Mouse (Mus musculus) intestine, postnatal 0 days (tissue): Measurements from ENCODE around the gene Scgb3a1. TPM values are rescaled to one million over a fixed set of nuclear protein-coding genes. Genes with fewer than 3 reads are reported as not detected.

ENCODE experiments used
- ATAC-seq: fragments of 200-750 bp; cut with Nextera tagmentation; 2 replicates; pipeline ENCODE4 v1.8.0; 2017; ENCODE audit warnings: mild to moderate bottlenecking, moderate TSS enrichment, moderate library complexity
- H3K27ac ChIP-seq: fragments of 300-500 bp; sonication (generic); 2 replicates; pipeline ENCODE4 v1.5.1; 2014; ENCODE audit warnings: mild to moderate bottlenecking, low read depth, low read length, moderate library complexity
- H3K27me3 ChIP-seq: fragments of 300-500 bp; sonication (generic); replicated peaks from 2 replicates; pipeline ENCODE4 v1.6.1; 2014; ENCODE audit warnings: low read length, mixed read lengths; ENCODE audit not compliant: control insufficient read depth, insufficient read depth
- H3K36me3 ChIP-seq: fragments of 300-500 bp; sonication (generic); 2 replicates; pipeline ENCODE4 v1.6.1; 2014; ENCODE audit warnings: mild to moderate bottlenecking, moderate library complexity; ENCODE audit not compliant: control insufficient read depth, insufficient read depth
- H3K4me1 ChIP-seq: fragments of 300-500 bp; sonication (generic); replicated peaks from 2 replicates; pipeline ENCODE4 v1.6.1; 2014; ENCODE audit warnings: antibody characterized with exemption, low read length, mixed read lengths; ENCODE audit not compliant: control insufficient read depth, insufficient read depth
- H3K4me2 ChIP-seq: fragments of 300-500 bp; sonication (generic); replicated peaks from 2 replicates; pipeline ENCODE4 v1.6.1; 2014; ENCODE audit warnings: low read depth, mild to moderate bottlenecking, moderate library complexity
- H3K4me3 ChIP-seq: fragments of 300-500 bp; sonication (generic); 2 replicates; pipeline ENCODE4 v1.5.1; 2014; ENCODE audit warnings: low read depth, low read length
- H3K9ac ChIP-seq: fragments of 300-500 bp; sonication (generic); 2 replicates; pipeline ENCODE4 v1.6.1; 2014; ENCODE audit warnings: mild to moderate bottlenecking, low read depth, low read length
- H3K9me3 ChIP-seq: fragments of 300-500 bp; sonication (generic); 2 replicates; pipeline ENCODE4 v1.6.1; 2016; ENCODE audit warnings: mixed run types; ENCODE audit not compliant: control insufficient read depth
- CTCF ChIP-seq: sonication (generic); IDR thresholded peaks from 2 replicates; pipeline ENCODE4 v1.5.1; 2016; ENCODE audit warnings: low read depth, mild to moderate bottlenecking, control low read depth, antibody characterized with exemption, moderate library complexity
- WGBS: fragments of 180-500 bp; shearing (Covaris S2); extraction: QIAGEN DNeasy Blood & Tissue Kit; methylation state at CpG from one replicate; pipeline ENCODE4 v1.1.7; 2014; 5-methylcytosine and 5-hydroxymethylcytosine counted together
- polyA plus RNA-seq: library from polyadenylated mRNA; unstranded; fragments of >200 nt; fragmentation: Nextera tagmentation; extraction: Ambion mirVana; gene quantifications from 2 replicates; pipeline ENCODE4 v1.2.1, GENCODE M21; 2015

Gene Scgb3a1
- polyA plus RNA-seq, 1 experiment from 2014 or later = 3.2 TPM

DNA sequence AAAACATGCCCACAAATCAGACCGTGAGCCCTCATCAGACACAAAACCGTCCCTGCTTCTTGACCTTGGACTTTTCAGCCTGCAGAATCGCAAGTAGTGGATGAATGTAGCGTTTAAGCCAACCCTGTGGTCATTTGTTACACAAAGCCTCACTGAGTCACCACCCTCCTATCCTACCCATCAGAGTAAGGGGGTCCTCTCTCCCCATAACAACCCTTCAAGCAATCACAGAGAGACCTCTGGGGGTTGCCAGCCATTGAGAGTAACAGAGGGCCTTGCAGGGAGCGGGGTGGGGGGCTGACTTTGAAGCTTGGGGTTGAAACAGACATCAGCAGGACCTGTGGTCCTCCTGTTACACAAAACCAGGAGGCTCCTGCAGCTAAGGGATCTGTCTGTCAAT, 8.8 kb upstream of the Scgb3a1 start:
- no peak for TF ChIP-seq CTCF
- no peak overlapping the region for H3K4me3 ChIP-seq
- H3K27ac ChIP-seq = no peak overlapping the region
- H3K4me1 ChIP-seq = no peaks in the 10 kb centered on the region
- no peaks in the 10 kb centered on the region for H3K27me3 ChIP-seq
- ATAC-seq = no peak
- WGBS = 86% methylated on average over 5 of the region's 5 CpGs
- H3K9me3 ChIP-seq = 0 out of 2 replicates have a peak, but pooled peaks cover 4% of the 10 kb centered on the region
- H3K9ac ChIP-seq = no peak overlapping the region
- no peak overlapping the region for H3K4me2 ChIP-seq
- no peaks in the 10 kb centered on the region for H3K36me3 ChIP-seq

DNA sequence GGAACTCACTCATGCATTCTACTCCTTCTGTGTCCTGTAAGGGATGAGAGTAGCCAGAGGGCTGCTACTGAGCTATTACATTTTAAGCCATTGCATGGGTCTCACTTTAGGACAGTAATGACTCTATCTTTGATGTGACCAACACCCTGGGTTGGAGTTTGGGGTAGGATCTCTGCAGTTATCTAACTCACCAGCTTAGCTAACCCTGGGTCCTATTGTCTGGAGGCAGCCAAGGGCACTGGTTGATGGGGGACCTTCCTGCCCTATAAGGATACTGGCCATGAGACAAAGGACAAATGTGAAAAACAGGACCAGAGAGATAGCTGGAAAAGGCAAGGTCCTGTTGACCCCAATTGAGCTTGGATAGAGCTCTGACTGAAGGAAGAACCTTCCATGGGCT, 7.9 kb upstream of the Scgb3a1 start:
- Histone ChIP-seq H3K4me3 (no peak overlapping the region), H3K36me3 (no peaks in the 10 kb centered on the region), H3K9me3 (0 out of 2 replicates have a peak, but pooled peaks cover 4% of the 10 kb centered on the region), H3K9ac (no peak overlapping the region), H3K27ac (no peak overlapping the region), H3K4me1 (no peaks in the 10 kb centered on the region), H3K27me3 (no peaks in the 10 kb centered on the region), H3K4me2 (no peak overlapping the region)
- no peak for ATAC-seq
- no peak for TF ChIP-seq CTCF

DNA sequence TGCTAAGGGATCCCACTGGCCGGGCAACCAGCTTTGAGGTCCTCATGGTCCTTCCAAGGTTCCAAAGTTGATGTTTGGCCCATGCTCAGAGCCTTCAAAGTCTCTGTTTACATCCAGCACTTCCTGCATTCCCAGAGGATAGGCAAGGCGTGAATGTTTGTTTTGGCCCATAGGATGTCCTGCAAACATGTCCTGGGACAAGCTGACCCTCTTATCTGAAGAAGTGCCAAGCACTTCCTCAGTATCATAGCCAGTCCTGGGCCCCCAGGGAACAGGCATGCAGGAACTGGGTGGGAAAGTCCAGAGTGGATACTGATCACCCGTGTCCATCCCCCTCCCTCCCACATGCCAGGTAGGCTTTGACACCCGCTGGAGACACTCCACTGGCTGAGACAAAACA, 5.3 kb upstream of the Scgb3a1 start:
- 0 out of 2 replicates have a peak, but pooled peaks cover 4% of the 10 kb centered on the region for H3K9me3 ChIP-seq
- no peak overlapping the region for H3K4me2 ChIP-seq
- no peaks in the 10 kb centered on the region for H3K36me3 ChIP-seq
- no peaks in the 10 kb centered on the region for H3K27me3 ChIP-seq
- 62% methylated on average over 4 of the region's 4 CpGs for WGBS
- ATAC-seq = no peak
- no peak overlapping the region for H3K9ac ChIP-seq
- 0 out of 2 replicates have a peak, but pooled peaks cover 3% of the 10 kb centered on the region for H3K4me1 ChIP-seq
- H3K4me3 ChIP-seq = no peak overlapping the region
- no peak overlapping the region for H3K27ac ChIP-seq
- TF ChIP-seq CTCF = no peak

DNA sequence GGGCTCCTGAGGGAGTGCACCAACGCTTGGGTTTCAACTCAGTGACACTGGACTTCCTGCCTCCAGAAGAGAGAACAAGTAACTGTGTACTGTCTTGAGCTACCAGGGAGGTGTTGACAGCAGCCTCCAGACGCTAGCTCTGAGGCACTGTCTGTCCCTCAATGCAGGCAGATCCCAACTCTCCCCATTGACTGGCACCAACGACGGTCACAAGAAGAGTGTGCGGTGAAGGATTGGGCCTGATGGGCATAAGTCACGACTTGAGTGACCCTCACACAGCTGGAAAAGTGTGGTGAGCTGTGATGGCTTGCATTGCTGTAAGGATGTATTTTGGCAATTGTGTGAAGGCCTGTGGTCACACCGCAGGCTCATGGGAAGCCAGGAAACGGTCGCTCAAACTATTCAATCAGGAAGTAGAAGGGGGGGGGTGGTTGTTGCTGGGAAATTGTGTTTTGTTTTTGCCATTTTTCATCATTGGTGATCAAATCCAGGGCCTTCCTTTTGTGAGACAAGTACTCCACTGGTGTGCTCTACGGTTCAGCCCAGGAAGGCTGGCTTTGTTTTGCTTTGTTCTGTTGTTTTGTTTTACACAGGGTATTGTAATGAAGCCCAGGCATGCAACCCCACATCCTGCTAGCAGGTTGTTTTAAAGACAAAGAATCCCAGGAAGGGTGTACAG, 4.5 kb upstream of the Scgb3a1 start:
- Histone ChIP-seq H3K36me3 (no peaks in the 10 kb centered on the region), H3K27me3 (no peaks in the 10 kb centered on the region), H3K27ac (no peak overlapping the region), H3K4me3 (no peak overlapping the region), H3K9me3 (0 out of 2 replicates have a peak, but pooled peaks cover 4% of the 10 kb centered on the region), H3K4me1 (0 out of 2 replicates have a peak, but pooled peaks cover 5% of the 10 kb centered on the region), H3K4me2 (no peak overlapping the region), H3K9ac (no peak overlapping the region)
- TF ChIP-seq CTCF = no peak
- ATAC-seq = no peak
- WGBS = 71% methylated on average over 10 of the region's 10 CpGs

DNA sequence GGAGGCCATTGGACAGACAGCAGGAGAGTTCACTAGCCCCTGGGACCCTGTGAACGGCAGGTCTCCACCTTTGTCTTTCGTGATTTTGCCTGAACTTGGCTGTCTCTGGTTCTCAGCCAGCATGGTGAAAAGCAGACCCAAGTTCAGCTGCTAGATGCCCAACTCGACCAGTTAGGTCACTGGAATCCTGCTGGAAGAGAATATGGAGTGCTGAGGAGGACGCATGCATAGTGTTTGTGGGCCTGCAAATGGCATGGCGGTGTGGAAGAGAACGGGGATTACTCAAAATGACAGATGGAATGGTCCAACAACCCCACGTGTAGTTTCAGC, 4.0 kb upstream of the Scgb3a1 start:
- no peak overlapping the region for H3K9ac ChIP-seq
- H3K36me3 ChIP-seq = no peaks in the 10 kb centered on the region
- no peak for TF ChIP-seq CTCF
- H3K27me3 ChIP-seq = no peaks in the 10 kb centered on the region
- no peak for ATAC-seq
- H3K4me2 ChIP-seq = no peak overlapping the region
- H3K9me3 ChIP-seq = no peaks in the 10 kb centered on the region
- 73% methylated on average over 7 of the region's 7 CpGs for WGBS
- no peak overlapping the region for H3K4me3 ChIP-seq
- no peak overlapping the region for H3K27ac ChIP-seq
- H3K4me1 ChIP-seq = 0 out of 2 replicates have a peak, but pooled peaks cover 5% of the 10 kb centered on the region

DNA sequence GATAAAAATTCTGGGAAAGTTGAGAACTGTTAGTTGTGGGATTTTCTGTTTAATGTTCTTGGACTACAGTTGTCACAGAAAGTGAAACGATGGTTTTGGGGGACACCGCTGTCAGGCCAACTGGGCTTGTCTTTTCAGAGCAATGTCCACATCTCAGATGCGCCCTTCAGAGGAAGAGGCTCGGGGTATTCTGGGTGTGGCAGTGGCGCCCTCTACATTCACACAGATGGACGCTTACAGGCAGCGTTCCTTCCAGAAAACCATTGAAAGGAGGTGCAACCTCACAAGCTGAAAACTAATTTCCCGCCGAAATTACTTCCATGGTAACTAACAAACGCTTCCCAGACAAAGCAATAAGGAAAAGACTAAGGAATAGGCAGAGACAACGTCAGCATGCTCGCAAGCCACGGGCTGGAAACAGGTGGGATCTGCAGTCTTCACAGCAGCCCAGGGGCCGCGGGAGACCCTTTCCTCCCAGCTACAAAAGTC, 1.1 kb upstream of the Scgb3a1 start:
- 48% methylated on average over 15 of the region's 15 CpGs for WGBS
- no peaks in the 10 kb centered on the region for H3K36me3 ChIP-seq
- H3K9me3 ChIP-seq = no peaks in the 10 kb centered on the region
- no peak overlapping the region for H3K27ac ChIP-seq
- H3K4me1 ChIP-seq = 0 out of 2 replicates have a peak, but pooled peaks cover 5% of the 10 kb centered on the region
- H3K4me3 ChIP-seq = no peak overlapping the region
- no peak for ATAC-seq
- no peak overlapping the region for H3K9ac ChIP-seq
- no peak overlapping the region for H3K4me2 ChIP-seq
- H3K27me3 ChIP-seq = no peaks in the 10 kb centered on the region
- no peak for TF ChIP-seq CTCF
